Mouse (Mus musculus): ENCODE results near the gene Sh3gl2. TPM values are rescaled to one million over a fixed set of nuclear protein-coding genes. Genes with fewer than 3 reads are reported as not detected.

Gene Sh3gl2
- total RNA-seq, 2 experiments from 2014 or later, result 0.84 to 1.1 TPM

DNA sequence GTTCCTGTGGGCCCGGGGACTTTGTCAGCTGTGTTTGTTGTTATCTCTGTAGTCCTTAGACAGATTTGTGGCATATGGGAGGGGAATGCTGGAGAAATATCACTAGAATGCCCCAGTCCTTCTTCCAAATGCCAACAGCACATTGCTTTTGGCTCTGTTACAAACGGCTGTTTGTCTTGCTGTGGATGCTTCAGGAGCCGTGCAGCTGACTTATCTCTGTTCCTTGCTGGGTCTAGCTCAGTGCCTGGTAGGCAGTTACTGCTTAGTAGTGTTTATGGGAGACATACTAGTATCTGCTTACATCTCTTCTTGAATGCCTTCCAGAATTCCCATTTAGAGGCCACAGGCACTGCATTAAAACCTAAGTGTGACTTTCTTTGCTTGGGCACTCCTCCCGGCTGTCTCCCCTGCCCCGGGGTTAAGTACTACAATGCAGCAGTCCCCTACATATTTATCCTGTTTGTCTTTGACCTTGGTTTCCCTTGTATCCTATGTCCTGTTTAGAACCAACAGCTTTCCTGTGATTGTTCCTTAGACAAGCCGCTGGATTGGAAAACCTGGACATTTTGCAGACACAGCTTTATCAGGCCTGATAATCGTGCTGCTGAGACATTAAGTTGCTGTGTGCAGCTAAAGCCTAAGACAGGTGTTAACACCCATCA lies 101.1 kb downstream of the Sh3gl2 start:
- DNase-seq, result no peak

DNA sequence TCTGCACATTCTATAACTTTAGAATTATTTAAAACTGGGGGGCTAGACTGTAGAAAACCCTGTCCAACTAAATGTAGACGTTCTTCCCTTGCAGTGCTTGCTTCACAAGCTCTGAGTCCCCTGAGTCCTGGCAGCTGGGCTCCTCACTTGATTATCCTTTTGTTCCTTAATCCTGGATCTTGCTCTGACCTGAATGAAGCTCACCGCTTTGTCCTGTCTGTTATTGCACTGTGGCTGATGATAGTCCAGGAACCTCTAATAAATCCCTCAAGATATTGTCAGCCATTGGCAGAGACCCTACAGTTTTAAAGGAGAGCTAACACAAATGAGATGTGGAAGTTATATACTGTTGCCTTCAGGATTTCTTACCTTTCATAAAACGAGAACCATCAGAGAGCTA lies 114.2 kb downstream of the Sh3gl2 start:
- DNase-seq, result no peak

DNA sequence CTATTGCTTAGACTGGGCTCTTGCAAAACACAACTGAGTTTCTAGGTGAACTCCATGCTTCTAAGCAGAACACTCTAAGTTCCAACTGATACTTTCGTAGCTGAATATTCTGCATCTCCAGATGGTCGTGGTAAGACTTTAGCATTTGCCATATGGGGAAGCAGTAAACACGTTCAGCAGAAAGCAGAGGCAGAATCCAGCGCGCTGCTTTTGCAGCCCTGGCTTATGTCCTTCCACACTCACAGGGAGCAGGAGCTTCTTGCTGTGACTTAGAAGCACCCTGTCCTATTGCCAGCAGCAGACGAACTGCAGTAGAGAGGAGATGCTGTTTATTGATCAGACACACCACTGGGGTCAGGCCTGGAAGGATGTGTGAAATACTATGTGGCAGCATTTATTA lies 120.5 kb downstream of the Sh3gl2 start:
- no peak for DNase-seq

DNA sequence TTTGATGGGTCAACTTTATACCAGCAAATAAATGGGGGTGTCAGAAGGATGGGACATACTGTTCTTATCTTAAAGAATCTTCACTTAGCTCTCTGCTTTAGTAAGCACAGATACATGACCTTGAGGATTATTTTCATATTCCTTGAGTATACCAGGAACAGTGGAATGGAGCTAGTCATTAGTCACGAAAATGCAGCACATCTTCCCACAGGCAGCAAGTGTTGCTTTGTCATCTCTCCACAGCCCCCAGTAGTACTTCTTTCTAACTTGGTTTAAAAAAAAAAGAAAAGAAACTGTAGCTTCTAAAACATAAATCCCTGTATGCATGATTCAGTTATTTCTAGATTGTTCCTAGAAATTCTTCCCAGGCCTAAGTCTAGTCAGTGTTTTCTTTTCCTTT lies 121.1 kb downstream of the Sh3gl2 start:
- DNase-seq, result no peak

DNA sequence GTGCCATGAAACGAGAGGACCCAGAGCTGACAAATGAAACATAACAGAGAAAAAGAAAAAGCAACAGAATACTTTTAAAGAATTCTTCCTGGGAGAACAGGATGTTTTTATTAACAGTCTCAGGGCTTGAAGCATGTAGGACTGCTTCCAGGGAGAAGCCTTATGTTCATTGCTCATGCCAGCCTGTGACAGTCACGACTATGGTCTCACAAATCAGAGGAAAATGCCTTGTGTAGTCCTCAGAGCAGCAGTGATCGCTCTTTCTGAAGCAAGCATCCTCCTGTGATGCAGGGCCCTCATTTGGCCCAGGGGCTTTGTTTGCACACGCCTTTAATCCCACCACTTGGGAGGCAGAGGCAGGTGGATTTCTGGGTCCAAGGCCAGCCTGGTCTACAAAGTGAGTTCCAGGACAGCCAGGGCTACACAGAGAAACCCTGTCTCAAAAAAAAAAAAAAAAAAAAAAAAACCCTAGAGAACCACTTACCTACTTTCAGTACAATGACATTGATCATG lies 129.8 kb downstream of the Sh3gl2 start:
- DNase-seq, result no peak

DNA sequence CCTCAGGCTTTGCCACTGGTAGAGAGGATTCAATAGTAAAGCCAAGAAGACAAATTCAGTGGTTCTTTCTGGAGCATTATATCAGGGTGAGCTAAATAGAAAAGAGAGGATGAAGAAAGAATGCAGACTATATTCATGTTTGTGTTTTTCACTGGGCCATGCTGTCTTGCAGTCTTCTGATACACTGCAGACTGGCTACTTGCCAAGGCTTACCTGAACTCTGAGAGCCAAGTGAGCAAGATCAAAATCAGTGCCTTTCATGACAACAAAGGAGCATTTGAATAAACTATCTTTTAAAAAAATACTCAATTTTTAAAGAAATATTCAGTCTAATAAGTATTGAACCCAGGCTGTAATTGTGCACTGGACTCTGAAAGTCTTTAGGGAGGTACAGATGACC lies 131.4 kb downstream of the Sh3gl2 start:
- no peak for DNase-seq

DNA sequence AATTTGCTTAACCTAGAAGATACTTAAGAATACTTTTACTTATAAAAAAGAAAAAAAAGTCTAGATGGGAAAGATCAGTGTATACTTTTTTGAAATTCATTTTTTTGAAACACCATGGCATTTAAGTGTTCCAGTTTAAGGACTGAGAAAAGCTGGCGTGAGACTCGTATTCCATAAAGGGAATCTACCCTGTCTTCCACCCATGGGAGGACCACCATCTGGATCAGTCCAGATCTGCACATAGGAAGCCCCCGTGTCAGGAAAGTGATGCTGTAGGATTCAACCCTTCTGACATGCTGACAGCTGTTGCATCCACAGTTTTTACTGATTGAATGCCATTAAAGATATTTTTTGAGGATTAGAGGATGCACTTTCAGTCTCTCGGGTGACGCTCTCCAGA lies 134.2 kb downstream of the Sh3gl2 start:
- no peak for DNase-seq

DNA sequence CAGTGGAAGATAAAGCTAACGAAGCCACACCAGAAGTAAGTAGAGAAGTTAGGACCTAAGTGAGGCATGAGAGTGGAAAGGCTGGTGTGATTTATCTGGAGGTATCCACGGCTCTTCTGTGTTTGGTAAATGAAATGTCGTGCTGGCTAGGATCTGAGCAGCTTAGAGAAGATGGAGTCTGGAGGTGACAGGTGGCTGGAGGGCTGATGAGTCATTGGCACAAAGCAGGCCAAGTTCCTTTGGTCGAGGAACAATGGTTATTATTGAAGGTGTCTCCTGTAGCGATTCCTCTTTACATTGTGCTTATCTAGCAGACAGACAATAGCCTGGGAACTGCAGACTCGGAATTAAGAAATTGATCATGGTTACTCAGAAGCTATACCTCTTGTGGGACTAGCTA lies 135.8 kb downstream of the Sh3gl2 start:
- DNase-seq, result no peak

DNA sequence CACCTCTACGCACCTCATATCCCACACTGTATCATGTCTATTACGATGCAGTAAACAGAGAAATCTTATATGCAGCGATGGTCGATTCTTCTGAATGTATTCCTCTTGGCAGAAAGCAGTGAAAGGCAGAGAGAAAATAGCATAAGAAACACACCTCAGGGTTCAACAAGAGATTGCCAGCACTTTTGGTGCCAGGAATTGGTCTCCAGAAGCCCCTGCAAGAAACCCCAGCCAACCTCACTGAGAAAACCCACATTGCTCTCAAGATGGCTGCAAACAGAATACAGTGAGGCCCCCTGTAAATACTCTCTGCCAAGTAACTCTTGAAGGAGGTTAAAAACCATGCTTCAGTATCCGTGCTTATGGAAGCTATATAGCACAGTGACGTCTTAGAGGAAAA lies 141.0 kb downstream of the Sh3gl2 start:
- no peak for DNase-seq

DNA sequence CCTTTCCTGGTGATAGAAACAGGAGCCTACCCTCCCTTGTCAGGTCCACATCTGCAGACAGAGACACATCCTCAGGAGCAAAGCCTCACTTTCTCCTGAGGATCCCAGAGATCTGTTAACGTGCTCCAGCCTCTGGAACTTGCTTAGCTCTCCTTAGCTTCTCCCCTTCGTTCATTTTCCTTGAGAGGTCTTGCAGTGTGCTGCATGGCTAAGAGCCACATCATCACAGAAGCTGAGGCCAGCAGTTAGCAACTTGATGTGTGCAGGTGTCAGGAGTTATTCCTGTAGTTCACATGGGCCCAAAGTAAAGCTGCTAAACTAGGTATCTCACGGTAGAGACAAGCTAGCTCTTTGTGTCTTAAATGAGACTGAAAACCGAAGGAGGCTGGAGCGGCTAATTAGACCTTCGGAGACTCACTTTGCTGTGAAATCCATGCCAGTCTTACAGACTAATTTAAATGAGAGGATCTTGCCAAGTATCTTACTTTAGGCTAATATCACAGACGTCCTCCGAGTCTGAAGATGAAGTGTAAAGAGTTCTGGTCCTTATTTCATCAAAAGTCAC lies 143.2 kb downstream of the Sh3gl2 start:
- no peak for DNase-seq

DNA sequence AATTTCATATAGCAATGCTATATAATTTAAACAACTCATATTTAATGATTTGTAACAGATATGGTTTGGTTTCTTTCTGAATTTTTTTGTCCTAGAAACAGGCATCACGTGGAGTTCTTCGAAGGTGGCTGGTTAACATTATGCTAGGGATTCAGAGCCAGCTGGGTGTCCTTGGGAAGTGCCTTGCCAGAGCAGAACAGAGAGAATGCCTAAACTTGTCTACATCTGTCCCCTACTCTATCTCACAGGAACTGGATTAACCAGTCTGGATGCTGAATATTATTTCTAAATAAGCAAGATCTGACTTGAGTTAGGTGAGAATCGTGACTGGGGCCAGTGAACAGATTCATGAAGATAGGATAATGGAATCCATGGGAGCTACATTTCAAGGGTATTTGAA lies 157.7 kb downstream of the Sh3gl2 start:
- no peak for DNase-seq

DNA sequence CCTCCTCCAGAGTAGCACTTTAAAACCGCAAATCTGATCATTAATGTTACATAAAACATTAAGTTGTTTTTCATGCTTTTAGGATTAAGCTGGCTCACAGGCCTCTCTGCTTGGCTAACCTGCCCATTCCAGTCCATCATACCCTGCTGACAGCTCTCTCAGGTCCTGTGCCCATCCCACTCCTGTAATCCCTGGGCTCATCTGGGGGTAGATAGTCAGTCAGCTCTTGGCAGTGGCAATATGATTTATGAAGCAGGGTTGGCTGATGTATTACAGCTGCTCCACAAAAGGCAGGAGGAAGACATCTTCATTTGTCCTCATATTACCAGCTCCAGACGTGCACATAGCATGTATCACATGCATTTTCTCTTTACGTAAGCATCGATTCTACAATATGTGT lies 158.3 kb downstream of the Sh3gl2 start:
- DNase-seq, result no peak

DNA sequence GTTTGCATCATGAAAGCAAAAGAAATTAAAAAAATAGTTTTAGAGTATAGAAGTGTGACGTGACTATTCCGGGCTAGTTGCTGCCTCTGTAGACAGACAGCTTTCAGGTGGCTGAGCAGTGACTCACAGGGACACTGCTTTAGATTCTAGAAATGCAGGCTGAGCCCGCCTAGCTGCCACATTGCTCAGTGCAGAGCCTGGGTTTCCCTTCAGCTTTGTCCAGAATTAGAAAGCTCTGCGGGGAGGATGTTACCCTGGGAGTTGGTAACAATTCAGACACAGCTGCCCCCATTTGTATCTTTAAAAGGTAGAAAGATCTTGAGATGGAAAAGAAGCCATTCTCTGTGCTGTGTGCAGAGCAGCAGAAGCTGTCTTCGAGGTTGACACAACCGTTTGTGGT lies 166.1 kb downstream of the Sh3gl2 start:
- DNase-seq, result no peak

DNA sequence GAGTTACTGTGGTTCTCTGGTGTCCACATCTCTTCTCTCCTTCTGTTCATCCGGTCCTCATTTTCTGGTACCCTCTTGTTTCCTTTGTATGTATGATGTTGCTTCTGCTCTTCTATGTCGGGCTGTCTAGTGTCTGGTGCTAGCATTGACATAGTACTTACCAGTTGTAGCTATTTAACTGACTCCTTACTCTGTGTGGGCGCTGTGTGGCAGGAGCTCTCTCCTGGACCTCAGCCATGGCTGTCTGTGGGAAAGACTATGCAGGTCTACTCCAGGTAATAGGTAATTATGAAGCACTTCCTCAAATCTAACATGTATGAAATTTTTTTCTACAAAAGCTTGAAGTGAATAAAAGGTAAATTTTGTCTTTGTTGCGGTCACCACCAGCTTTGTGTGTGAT lies 169.9 kb downstream of the Sh3gl2 start:
- no peak for DNase-seq

DNA sequence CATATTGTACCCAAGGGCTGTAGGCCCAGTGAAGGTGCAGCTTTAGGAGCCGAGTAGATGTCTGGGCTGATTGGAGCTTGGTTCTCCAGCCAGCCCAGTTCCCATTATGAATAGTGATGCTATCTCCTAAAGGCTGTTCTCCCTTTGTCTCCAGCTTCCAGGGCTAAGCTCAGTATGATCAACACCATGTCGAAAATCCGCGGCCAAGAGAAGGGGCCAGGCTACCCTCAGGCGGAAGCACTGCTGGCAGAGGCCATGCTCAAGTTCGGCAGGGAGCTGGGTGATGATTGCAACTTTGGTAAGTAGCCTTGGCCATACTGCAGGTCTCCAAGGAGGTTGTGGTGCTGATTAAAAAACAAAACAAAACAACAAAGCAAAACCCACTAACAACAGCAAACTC lies 171.3 kb downstream of the Sh3gl2 start:
- DNase-seq, result no peak

DNA sequence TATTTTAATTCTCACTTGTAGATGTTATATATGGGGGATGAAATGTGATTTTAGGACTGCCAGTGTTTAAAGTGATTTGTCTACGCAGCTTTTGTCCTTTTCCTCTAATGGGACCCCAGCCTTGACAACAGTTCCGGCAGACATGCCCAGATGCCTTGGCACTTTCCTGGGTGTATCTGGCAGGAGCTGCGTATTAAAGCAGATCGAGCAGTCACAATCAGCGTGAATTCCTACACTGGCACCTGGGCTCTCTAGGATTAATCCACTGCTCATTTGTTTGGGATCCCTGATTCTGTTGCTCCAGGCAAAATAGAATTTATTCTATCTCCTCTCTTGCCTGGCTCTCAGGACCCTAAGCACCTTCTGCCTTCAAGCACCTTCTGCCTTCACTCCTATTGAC lies 171.7 kb downstream of the Sh3gl2 start:
- no peak for DNase-seq

DNA sequence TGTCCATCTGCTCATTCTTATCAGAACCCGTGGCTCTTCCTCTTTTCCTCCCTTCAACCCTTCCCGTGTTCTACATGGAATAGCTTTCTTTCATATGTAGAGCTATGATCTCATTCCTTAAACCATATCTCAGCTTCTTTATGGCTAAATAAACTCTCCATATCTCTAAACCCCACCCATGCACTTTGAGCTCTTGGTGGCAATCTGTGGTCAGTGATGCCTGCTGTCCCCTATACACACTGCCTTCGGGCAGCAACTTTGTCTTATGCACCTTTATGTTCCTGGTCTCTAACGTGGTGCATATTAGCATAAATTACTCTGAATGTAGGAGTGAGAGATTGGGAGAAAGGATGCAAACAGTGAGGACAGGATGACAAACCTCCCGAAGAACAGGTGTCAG lies 180.3 kb downstream of the Sh3gl2 start:
- DNase-seq, result no peak

DNA sequence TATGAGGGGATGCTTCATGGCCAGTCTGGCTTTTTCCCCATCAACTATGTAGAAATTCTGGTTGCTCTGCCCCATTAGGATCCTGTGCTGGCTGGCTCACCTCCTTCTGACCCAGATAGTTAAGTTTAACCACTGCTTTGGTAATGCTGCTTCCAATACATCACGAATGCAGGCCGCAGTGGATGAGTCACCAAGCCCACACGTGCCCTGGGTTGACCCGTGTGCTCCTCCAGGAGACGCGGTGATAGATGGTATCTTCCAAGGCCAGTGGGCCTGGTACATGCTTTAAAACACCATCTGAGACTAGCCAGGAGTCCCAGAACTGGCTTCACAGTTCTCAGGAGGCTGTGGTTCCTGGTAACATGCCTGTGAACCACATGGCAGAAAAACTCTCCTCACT lies 182.8 kb downstream of the Sh3gl2 start:
- no peak for DNase-seq

DNA sequence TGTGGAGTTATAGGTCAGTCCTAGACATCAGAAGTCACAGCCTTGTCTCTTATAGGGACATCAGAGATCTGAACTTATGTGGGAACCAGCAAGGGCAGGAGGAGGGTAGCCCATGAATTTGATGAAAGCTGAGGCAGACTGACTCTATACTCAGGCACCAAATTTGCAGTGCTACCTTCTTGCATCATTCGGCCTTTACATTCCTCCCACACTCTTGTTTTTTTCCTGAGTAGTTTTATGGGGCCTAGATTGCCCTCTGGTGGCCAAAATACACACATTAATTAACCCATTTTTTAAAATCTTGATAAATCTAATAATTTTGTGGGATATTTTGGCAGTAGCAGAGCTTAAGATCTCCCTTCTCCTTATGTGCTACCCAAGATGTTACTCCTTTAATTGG lies 186.9 kb downstream of the Sh3gl2 start:
- no peak for DNase-seq

DNA sequence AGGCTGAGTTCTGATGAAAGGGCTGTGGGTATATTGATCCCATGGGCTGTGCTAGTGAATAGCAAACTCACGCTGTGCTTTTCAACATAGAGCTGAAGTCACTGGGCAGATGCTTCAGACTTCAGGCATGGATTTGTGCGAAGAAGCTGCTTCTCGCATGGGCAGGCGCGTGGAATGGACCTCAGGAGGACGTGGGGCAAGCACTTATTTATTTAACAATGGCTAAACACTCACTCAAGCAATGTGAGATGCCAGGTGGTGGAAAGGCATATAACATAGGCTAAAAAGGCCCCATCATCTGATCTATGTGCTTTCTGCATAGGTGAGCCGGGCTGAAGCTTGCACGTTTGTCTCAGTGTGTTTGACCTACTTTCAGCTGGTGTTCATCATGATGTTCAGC lies 193.8 kb downstream of the Sh3gl2 start:
- DNase-seq, result no peak

DNA sequence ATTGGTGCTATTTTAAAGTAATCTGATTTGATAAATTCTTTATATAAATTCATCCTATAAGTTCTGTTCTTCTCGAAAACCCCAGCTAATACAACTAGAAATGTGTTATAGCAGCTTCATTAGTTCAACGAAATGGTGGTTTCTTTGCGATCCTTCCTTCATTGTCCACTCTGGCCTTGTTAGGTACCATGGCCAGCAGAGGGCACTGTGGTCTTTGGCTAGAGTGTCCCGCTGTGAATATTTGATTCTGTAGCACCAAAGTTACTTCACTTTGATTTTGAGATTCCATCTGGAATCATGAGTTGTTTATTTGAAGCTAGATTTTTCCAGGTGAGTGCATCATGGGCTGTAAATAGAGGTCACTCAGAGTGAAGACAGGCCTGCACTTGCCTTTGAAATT lies 197.9 kb downstream of the Sh3gl2 start:
- no peak for DNase-seq

DNA sequence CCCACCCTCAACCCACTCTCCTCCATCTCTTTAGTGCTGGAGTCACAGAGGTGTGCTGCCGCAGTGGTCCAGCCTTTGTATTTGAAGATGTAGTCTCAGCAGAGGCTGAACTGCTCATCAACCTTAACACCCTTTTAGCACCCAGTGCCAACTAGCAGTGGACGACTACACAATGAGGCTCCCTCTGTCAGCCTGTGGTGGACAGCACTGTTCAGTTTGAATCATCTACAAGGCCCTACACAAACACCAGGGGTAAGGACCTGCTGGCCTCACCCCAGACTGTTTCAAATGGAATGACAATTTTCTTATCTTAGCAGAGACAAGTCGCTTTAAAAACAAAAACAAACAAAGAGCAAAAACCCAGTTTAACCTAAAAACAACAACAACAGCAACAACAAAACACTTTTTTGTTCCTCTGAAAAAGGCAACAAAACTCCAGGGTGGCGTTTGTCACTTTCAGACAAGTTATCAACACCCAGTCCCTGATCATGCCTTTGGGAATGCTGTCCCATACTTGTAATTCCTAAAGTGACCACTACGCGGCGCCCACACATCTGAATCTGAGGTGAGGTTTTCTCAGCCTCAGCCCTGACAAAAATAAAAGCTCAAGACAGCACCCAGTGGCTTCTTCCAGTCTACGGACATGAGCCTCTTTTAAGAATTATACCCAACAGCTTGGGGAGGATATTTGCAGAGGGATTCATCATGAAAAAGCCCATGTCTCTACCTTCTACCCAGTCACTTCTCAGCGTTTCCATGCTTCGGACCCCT lies 199.7 kb downstream of the Sh3gl2 start:
- no peak for DNase-seq

DNA sequence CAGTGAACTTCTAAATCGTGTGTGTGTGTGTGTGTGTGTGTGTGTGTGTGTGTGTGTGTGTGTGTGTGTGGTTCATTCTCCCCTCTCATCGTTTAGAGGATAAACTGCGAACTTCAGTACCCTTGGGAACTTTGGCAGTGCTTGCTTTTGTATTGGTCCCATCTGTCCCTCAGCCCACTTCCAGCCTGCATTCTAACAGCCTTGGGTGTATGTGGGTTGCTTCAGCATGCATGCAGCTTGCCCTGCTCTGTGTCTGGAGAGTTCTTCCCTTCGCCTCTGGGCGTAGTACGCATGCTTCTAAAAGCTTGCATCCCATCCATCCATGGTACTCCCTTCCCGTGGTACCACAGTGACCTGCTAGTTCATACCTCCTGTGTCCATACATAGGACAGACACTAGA lies 200.3 kb downstream of the Sh3gl2 start:
- no peak for DNase-seq

DNA sequence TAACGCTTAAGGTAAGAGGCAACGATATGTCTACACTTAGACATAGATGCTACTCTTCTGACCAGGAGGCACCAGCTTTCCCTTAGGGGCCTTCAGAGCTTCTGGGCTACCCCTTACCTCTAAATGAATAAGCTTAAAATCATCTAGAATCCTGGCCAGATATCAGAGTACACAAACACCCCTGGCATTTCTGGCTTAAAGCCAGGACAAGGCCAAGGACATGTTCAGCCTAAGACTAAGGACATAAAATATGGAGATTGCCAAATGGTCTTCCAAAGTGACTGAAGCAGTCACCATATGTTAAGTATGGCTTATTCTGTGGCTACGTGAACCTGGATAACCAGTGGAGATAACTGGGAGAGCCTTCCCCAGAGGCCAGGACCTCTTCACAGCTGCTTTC lies 211.5 kb downstream of the Sh3gl2 start:
- no peak for DNase-seq
